Mouse (Mus musculus): Measurements from ENCODE around the gene Fbxo10. TPM values are rescaled to one million over a fixed set of nuclear protein-coding genes. Genes with fewer than 3 reads are reported as not detected.
A peak's percentile ranks its signal among the peaks of the same experiment; 100 is the strongest.
"Not testable (repeated sequence)": the region's sequence is repeated elsewhere in the genome, so short reads cannot be mapped to it uniquely, and the experiment has no call there.

Gene Fbxo10
- polyA plus RNA-seq, 1 experiment from 2014 or later = 17.8 TPM

DNA sequence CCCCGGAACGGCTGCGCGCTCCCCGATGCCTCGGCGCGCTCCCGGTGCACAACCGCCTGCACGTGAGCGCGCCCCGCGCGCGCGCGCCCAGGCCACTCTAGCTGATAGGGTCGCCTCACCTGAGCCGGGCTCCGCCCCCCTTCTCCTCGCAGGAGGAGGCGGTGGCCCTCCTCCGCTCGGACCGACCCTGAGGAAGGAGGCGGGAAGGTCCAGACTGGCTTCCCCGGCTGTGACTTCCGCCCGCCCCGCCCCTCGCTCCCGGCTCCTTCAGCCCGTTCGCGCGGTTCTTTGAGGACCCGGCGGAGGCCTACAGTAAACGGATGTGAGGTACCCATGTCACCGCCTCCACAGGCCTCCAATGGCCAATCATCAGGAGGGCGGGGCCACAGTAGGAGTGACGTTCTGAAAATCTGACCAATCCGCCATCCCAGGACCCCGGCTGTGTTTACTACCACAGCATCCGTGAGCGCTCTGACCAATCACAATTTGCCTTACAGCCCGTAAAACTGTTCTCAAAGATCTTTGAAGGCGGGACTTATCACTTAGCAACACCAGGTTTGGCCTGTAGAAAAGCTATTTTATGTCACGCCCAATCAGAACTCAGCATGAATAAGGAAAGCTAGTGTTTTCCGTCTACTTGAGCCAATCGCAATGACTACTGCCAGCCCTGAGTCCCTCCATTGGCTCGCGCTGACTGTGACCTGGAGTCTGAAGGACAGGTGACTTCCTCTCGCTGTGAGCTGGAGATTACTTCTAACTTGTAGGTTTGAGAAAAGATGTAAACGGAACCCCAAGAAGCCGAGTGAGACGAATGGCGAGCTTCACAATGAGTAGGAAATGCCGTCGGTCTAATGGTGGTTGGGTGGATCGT, 72.1 kb downstream of the Fbxo10 start, which contains the start of gene Zbtb5:
Gene Zbtb5, minus strand, starts transcription at position 308 of the 871 bp plus-strand sequence.
- WGBS = under 1% methylated on average over 62 of the region's 63 CpGs
- Histone ChIP-seq H3K9me3 (no peaks in the 10 kb centered on the region), H3K4me3 (peak within 1 kb of the TSS; percentile 83), H3K27me3 (ENCODE audit: poor library complexity, severe bottlenecking) (no peaks in the 10 kb centered on the region), H3K4me1 (peaks cover 27% of the 10 kb centered on the region), H3K27ac (peak within 1 kb of the TSS; percentile 96), H3K36me3 (replicated peaks) (peaks cover 4% of the 10 kb centered on the region; the same call in 1 of the 2 replicates)
- peak; percentile 99 for DNase-seq (ENCODE audit: extremely low spot score, low spot score)

DNA sequence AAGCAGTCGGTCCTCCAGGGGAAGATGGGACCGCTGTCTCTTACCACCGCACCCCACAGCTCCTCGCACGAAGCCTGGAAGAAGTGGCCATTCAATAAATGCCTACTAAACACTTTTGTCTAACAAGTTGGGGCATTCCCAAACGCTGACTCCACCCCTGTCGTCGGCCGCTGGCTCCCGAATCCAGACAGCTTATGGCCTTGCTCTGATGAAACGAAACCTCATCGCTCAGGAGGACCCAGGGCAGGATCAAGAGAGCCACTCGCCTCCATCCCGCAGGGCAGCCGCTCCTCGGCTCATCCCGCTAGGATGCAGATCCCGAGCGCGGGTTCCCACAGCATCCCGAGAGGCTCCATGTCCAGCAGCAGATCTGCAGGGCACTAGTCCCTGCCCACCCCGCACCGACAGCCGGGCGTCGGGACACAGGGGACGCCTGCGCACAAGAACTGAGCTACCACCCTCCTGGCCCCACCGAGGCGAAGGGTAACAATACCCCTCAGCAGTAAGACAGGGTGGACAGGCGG, 72.8 kb downstream of the Fbxo10 start:
- H3K9me3 ChIP-seq = no peaks in the 10 kb centered on the region
- WGBS = under 1% methylated on average over 31 of the region's 31 CpGs
- H3K4me1 ChIP-seq = peaks cover 27% of the 10 kb centered on the region
- H3K36me3 ChIP-seq (replicated peaks) = peaks cover 8% of the 10 kb centered on the region
- peak overlapping the region; percentile 96 for H3K27ac ChIP-seq
- DNase-seq (ENCODE audit: extremely low spot score, low spot score) = no peak
- no peaks in the 10 kb centered on the region for H3K27me3 ChIP-seq (ENCODE audit: poor library complexity, severe bottlenecking)
- H3K4me3 ChIP-seq = peak overlapping the region; percentile 83

DNA sequence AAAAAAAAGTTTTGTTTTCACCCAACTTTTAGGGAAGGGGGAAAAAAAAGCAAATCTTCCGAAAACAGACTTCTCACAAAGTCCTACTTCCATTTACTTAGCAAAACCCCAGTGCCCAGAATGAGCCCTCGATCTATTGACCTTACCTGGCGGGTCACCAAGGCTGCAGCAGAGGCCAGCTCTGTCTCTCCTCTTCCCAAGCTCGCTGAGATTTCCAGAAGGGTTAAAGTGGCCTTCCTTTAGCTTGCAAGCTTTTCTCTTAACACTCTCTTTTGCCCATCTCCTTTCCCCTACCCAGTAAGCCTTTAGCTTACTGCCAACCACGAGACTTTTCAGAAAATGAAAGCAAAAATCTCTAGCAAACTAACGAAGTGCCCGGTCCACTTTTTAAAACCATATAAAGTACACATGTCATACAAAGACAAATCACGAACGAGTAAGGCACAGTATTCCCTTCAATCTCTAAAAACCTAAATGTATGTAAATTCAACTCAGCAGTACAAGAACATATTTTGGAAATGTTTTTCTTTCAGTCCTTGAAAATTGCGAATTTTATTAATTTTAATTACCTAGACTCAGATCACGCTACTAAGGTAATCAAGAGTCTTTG, 73.5 kb downstream of the Fbxo10 start:
- no peaks in the 10 kb centered on the region for H3K27me3 ChIP-seq (ENCODE audit: poor library complexity, severe bottlenecking)
- no peaks in the 10 kb centered on the region for H3K9me3 ChIP-seq
- H3K4me3 ChIP-seq = peak overlapping the region; percentile 83
- peak overlapping the region; percentile 96 for H3K27ac ChIP-seq
- WGBS = 14% methylated on average over 11 of the region's 11 CpGs
- H3K36me3 ChIP-seq (replicated peaks) = peaks cover 12% of the 10 kb centered on the region
- H3K4me1 ChIP-seq = peaks cover 27% of the 10 kb centered on the region
- DNase-seq (ENCODE audit: extremely low spot score, low spot score) = no peak

DNA sequence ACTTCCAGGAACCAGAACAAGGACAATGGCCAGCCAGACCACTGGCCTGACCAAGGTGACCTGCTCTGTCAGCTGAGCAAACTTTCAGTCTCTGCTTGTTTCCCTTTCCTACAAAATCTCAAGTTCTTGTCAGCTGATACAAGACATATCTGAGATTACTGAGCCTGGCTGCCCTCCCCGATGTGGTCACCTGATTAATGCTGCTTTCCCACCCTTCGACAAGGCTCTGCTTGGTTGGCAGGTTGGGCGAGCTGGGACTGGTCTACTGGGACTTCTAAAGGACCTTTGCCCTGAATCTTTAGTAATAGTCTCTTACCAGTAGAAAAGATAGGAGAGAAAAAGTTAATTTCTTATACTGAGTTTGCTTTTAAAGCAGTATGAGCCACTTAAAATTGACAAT, 79.0 kb downstream of the Fbxo10 start:
- WGBS = 90% methylated on average over 3 of the region's 3 CpGs
- no peaks in the 10 kb centered on the region for H3K9me3 ChIP-seq
- H3K27ac ChIP-seq = no peak overlapping the region
- peaks cover 33% of the 10 kb centered on the region for H3K36me3 ChIP-seq (replicated peaks)
- peaks cover 10% of the 10 kb centered on the region for H3K4me1 ChIP-seq
- H3K4me3 ChIP-seq = no peak overlapping the region
- H3K27me3 ChIP-seq (ENCODE audit: poor library complexity, severe bottlenecking) = no peaks in the 10 kb centered on the region
- no peak for DNase-seq (ENCODE audit: extremely low spot score, low spot score)

DNA sequence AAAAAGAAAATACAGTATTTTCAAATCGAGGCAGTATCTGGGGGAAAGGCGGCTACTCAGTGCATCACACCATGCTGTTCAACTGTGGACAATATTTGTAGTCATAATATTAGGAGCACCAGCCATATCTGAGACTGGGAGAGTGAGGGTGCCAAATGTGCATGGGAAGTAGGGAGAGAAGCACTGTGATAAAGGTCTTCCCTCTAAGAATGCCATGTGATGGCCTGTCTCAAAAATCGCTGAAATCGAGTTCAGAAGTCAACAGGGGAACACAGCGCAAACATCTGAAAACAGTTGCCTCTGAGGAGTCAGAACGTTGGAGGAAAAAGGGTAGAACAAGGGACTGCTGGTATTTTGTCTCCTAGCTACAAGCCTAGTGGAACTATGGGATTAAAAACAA, 84.4 kb downstream of the Fbxo10 start:
- no peak for DNase-seq (ENCODE audit: extremely low spot score, low spot score)
- Histone ChIP-seq H3K4me3 (no peak overlapping the region), H3K36me3 (replicated peaks) (peaks cover 18% of the 10 kb centered on the region), H3K4me1 (no peaks in the 10 kb centered on the region), H3K9me3 (no peaks in the 10 kb centered on the region), H3K27me3 (ENCODE audit: poor library complexity, severe bottlenecking) (no peaks in the 10 kb centered on the region), H3K27ac (no peak overlapping the region)
- WGBS = 93% methylated on average over 6 of the region's 6 CpGs

DNA sequence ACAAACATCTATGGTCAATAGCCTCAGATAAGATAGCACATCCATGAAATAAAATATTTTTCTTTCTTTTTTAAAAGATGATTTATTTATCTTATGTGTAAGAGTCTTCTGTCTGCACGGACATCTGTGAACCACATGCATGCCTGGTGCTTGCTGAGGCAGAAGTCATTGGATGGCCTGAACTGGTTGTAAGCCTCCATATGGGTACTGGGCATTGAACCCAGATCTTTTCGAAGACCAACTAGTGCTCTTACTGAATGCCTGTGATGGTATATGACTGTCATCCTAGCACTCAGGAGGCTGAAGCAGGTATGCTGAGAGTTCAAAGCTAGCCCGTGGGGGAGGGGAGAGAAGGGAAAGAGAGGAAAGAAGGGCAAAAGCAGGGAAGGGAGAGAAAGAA, 86.3 kb downstream of the Fbxo10 start:
- no peak overlapping the region for H3K4me3 ChIP-seq
- no peaks in the 10 kb centered on the region for H3K4me1 ChIP-seq
- H3K9me3 ChIP-seq = no peaks in the 10 kb centered on the region
- H3K27ac ChIP-seq = no peak overlapping the region
- no peaks in the 10 kb centered on the region for H3K27me3 ChIP-seq (ENCODE audit: poor library complexity, severe bottlenecking)
- H3K36me3 ChIP-seq (replicated peaks) = peaks cover 26% of the 10 kb centered on the region
- DNase-seq (ENCODE audit: extremely low spot score, low spot score) = no peak
- WGBS = 77% methylated on average over 3 of the region's 3 CpGs

DNA sequence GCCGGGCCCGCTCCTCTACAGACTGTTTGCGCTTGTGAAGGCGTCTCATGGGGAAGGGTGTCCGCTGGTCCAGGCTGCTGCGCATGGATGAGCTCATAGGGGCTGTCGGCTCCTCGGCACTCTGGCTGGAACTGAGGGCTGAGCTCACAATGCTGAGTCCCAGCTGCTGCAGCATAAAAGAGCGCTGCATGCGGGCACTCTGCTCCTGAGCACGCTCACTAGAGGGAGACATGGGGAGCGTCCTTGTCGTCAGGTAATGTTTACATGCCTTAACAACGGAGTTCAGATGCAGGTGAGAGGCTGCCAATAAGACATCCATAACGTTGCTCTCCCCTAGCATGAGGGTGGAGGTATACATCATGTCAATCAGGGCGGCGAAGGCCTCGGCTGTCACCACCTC, 89.6 kb downstream of the Fbxo10 start:
- no peak overlapping the region for H3K27ac ChIP-seq
- H3K4me1 ChIP-seq = no peaks in the 10 kb centered on the region
- H3K36me3 ChIP-seq (replicated peaks) = peaks cover 54% of the 10 kb centered on the region
- DNase-seq (ENCODE audit: extremely low spot score, low spot score) = no peak
- H3K27me3 ChIP-seq (ENCODE audit: poor library complexity, severe bottlenecking) = no peaks in the 10 kb centered on the region
- no peak overlapping the region for H3K4me3 ChIP-seq
- WGBS = 93% methylated on average over 18 of the region's 18 CpGs
- no peaks in the 10 kb centered on the region for H3K9me3 ChIP-seq

DNA sequence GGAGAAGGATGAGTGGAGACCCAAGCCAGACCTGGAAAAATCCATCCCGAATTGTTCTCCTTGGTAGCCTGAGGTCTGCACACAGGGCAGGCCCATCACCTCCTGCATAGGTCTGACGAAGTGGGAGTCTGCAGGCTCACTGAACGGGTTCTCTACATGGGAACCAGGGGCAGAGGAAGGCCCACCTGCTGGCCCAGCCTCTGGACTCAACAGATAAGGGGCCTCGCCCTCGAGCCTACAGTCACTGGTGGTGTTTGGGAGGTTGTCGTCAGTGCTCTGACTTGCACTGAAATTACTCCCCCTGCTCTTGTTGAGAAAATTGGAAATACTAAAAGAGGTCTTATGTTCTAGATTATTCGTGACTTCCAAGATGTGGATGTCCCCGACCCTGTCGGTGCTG, 90.6 kb downstream of the Fbxo10 start:
- 90% methylated on average over 9 of the region's 9 CpGs for WGBS
- Histone ChIP-seq H3K27ac (no peak overlapping the region), H3K36me3 (replicated peaks) (peaks cover 63% of the 10 kb centered on the region), H3K9me3 (no peaks in the 10 kb centered on the region), H3K4me3 (no peak overlapping the region), H3K27me3 (ENCODE audit: poor library complexity, severe bottlenecking) (no peaks in the 10 kb centered on the region), H3K4me1 (no peaks in the 10 kb centered on the region)
- no peak for DNase-seq (ENCODE audit: extremely low spot score, low spot score)

DNA sequence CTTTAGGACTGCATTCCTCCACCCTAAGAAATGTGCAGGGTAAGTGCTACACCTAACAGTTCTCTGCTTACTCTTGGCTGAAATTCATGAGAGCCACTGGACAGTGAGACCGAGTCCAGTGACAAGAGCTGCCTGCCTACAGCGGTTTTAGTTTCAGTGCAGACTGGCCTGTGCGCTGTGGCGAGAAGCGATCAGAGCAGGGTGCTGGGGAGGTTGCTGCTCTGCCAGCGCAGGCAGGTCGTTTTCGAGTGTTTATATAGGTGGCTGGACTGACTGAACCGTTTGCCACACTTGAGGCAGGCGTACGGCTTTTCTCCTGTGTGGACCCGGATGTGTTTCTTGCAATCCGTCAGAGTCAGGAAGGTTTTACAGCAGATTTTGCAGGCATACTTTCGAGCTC, 91.2 kb downstream of the Fbxo10 start:
- H3K4me3 ChIP-seq; H3K9me3 ChIP-seq; H3K27ac ChIP-seq; H3K4me1 ChIP-seq; H3K27me3 ChIP-seq (ENCODE audit: poor library complexity, severe bottlenecking); DNase-seq (ENCODE audit: extremely low spot score, low spot score): not testable (repeated sequence)
- WGBS = 88% methylated on average over 14 of the region's 14 CpGs
- H3K36me3 ChIP-seq (replicated peaks) = peaks cover 70% of the 10 kb centered on the region

DNA sequence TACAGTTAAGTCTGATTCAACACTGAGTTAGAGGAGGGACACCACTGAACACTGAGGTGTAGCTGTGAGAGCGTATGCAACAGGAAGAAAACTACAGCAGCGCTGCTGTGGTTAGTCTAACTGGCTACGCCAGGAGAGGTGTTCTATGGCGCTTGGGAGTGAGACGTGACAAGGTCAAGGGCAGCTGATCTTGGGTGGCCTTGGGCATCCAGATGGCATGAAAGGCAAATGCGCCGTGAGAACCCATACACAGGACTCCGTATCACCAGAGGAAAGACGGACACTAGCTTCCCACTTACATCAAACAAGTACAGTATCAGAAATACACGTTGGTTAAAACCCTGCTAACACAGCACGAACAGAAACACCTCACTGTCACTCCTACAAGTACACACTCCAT, 92.1 kb downstream of the Fbxo10 start:
- H3K36me3 ChIP-seq (replicated peaks) = peaks cover 78% of the 10 kb centered on the region
- WGBS = 92% methylated on average over 11 of the region's 11 CpGs
- H3K27ac ChIP-seq; H3K9me3 ChIP-seq; DNase-seq (ENCODE audit: extremely low spot score, low spot score); H3K27me3 ChIP-seq (ENCODE audit: poor library complexity, severe bottlenecking); H3K4me3 ChIP-seq; H3K4me1 ChIP-seq: not testable (repeated sequence)

DNA sequence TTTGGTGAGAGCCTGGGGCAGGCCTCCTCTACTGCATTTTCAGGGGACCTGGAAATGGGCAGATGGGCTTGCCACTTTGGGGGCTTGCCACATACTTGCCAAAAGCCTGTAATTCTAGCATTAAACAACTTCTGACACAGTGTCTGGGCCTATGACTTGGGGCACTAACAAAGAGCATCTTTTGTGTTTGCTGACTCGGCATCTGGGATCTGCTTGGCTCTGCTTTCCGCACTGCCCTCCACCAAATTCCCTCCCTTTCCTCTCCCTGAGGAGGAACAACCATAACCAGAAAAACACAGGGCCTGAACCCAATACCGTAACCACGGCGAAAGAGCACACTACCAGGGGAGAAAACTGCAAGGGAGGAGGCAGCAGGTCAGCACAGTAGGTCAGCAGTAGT, 93.8 kb downstream of the Fbxo10 start:
- H3K9me3 ChIP-seq = no peaks in the 10 kb centered on the region
- 96% methylated on average over 5 of the region's 5 CpGs for WGBS
- H3K4me3 ChIP-seq = no peak overlapping the region
- DNase-seq (ENCODE audit: extremely low spot score, low spot score) = no peak
- no peaks in the 10 kb centered on the region for H3K27me3 ChIP-seq (ENCODE audit: poor library complexity, severe bottlenecking)
- peaks cover 96% of the 10 kb centered on the region for H3K36me3 ChIP-seq (replicated peaks)
- H3K27ac ChIP-seq = no peak overlapping the region
- H3K4me1 ChIP-seq = no peaks in the 10 kb centered on the region

Measured in forebrain, embryonic 10.5 days (tissue).